Mouse (Mus musculus): ENCODE measurements around the gene Slc12a7. TPM values are rescaled to one million over a fixed set of nuclear protein-coding genes. Genes with fewer than 3 reads are reported as not detected.

Slc12a7 gene
- total RNA-seq, 4 experiments from 2014 or later = 3.5 to 5.1 (median 3.6) TPM

DNA sequence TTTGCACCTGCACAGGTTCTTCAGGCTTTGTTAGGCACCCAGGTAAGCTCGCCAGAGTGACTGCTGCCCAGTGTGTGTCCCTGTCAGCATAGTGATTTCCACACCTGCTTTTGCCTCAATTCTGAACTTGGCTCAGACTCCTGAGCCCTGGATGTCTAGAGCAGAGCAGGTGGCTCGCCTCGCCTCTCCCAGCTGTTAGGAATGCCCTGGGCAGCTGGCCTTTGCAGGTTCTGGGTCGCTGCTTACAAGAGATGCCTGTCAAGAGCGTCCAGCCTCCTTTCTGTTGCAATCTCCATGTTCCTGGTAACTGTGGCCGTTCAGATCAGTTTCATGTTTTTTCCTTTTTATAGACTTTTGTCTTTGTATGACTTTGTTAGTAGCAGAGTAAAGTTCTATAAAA is 83.4 kb downstream of the Slc12a7 start:
- no peak for DNase-seq (ENCODE audit: low spot score in 2 of 2)

DNA sequence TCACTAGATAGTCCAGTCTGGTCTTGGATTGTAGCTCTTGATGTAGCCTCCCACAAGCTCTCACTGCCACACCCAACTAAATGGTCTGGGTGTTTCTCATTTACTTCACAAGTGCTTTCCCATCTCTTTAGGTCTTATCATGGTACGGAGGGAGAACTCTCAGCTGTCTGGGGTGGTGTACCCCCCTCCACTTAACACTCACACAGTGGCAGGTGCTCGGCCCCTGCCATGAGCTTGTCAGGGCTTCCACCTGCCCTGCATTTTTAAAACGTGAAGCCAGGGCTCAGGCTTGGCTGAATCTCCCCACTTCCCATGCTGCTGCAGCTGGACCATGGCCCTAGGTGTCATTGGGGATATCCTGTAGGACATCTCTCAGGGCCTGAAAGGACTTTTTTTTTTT is 86.0 kb downstream of the Slc12a7 start:
- no peak for DNase-seq (ENCODE audit: low spot score in 2 of 2)

DNA sequence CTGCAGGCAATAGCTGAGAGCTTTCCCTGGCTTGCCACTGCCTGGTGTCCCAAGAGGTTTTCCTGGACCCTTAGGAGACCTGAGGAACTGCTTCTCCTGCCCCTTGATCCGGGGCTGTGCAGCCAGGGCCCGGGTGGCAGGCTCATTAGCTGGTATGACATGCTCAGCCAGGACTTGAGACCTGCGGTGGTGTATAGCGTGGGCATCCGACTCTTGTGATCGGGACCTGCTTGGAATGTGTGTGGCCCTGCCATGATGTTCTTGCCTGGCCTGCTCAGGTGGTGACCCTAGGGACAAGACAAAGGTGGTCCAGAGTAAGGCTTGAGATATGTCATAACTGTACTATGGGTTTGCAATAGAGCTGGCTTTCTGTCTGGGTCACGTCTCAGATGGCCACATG is 88.4 kb downstream of the Slc12a7 start:
- DNase-seq (ENCODE audit: low spot score in 2 of 2) = no peak

DNA sequence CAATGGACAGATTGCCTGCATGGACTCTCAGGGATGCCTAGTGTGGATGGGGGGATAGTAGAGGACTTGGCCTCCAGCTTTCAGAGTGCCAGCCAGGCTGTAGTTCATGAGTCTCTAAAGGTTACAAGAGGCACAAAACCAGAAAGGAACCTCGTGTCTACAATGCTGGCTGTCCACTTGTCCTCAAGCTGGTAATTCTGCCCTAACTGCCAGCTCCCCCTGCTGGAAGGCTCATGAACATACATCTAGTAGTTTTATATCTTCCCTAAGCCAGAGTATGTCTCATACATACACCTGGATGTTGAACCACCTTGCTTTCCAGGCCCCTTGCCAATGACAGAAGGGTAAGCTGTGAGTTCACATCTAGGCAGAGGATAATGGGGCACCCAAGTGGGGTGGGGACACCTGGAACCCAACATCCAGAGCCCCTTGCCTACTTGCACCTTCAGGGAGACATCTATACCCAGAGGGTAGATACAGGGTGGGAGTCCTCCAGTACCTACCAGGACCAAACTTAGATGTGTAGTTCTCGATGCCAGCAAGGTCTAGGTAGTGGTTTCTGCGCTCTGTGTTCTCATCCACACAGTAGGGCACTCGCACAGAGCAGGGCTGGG is 89.4 kb downstream of the Slc12a7 start:
- DNase-seq (ENCODE audit: low spot score in 2 of 2) = peak; percentile 7 to 20

DNA sequence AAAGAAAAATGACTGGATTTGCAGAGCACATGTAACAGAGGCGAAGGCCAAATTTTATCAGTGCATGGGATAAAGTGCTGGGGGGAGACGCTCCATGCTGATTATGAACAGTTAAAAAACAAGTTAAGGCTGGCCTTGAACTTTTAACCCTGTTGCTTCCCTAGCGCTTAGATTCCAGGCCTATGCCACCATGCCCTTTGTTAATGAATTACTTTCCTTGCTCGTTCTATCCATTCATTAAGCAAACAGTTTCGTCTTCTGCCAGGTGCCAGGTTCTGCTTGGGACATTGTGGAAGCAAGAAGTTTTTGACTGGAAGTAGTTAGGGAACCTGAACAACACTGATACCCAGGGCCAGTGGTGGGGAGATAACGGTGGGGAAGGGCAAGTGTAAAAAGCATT is 90.8 kb downstream of the Slc12a7 start:
- DNase-seq (ENCODE audit: low spot score in 2 of 2) = no peak

DNA sequence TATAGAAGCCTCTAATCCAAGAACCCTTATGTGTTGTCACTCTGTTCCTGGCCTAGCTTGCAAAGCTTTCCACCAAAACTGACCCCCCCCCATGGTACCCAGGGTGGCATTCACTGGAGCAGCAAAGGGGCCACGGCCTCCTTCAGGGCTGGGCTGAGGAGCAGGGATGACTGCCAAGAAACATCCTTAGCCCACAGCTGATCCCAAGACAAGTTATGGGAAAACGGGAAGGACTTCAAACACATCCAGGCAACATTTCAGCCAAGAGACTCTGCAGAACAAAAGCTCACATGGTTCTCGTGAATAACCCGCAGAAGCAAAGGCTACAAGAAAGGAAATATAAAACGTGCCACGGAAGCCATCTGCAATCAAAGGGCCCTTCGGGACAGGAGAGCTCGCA is 94.3 kb downstream of the Slc12a7 start:
- no peak for DNase-seq (ENCODE audit: low spot score in 2 of 2)

DNA sequence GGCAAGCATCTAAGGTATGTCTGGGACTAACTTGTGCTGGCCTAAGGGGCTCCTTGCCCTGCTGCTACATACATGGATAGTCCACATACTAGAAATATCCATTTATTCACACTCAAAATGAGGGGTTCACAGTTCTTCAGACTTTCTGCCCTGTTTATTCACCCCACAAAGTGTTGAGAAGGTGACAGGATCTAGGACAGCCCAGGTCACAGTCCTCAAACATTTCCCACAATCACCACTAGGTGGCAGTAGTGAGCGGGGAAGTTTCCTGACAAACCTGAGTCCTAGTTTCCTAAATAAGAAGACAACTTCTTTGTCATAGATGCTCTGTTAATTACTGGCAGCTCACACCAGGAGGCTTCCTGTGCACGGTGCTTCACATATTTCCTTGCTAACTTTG is 98.6 kb downstream of the Slc12a7 start:
- no peak for DNase-seq (ENCODE audit: low spot score in 2 of 2)

DNA sequence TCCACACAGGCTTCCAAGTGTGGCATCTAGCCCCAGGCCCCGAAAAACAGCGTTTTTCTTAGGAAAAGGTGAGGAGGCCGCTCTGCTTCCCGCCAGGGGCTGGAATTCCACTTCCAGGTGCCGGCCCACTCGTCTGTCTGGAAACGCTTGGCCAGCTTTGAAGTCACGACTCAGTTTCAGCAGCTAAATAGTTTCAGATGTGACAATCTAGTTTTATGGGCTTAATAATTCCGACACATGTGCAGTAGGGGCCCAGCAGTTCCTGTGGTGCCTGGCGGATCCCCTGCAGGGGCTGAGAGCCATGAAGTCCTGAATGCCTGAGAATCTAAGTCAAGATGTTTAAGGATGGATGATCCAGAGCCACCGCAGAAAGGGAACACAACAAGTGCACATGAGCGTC is 100.9 kb downstream of the Slc12a7 start:
- DNase-seq (ENCODE audit: low spot score in 2 of 2) = no peak

DNA sequence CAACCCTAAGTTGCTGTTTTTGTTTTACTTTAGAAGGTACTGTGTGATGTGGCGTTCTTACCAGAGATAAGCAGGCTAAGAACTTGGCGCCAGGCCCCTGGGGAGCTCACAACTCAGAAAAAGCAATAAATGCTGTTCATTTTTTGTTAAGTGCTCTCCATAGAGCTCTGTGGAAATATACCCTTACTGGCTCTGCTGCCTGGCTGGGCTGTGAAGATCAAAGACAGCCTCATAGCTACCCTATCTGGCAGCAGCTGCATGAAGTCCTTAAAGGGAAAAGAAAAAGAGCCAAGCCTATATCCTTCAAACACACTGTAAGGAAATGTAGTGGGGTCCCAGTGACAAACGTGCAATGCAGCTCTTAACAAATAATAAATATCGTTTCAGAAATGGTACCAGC is 102.9 kb downstream of the Slc12a7 start:
- no peak for DNase-seq (ENCODE audit: low spot score in 2 of 2)

DNA sequence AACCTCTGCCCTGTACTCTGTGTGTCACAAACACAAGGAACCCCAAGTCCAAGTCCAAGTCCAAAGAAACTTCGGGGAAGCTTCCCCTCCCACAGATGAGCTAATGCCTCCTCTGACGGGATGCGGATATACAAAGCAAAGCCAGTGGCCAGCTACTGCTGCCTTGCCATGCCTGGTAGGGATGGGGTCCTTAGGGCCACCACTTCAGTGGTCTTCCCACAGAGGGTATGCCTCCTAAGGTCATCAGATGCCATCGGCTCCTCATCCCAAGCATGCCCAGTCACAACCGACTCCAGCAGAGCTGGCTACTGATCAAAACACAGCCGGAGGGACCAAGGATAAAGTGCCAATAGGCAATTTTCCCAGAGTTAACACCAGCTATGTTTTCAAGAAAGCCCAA is 103.6 kb downstream of the Slc12a7 start:
- DNase-seq (ENCODE audit: low spot score in 2 of 2) = no peak

DNA sequence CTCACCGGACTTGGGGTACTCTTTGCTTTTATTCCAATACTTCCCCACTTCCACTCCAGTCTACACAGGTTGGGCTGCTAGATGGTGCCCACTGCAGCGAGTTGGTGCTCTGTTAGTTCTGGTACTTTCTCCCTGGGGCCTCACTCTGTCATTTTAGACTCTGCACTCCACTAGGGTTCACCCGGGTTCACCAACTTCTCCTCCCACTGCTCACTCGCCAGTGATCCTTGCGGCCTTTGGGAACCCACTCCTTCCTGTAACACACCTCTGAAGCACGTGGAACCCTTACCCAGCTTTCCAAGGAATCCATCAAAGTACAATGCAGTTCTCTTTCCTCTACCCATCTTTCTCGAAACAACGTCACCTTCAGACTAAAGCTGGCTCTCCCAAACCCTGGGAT is 104.8 kb downstream of the Slc12a7 start:
- no peak for DNase-seq (ENCODE audit: low spot score in 2 of 2)

DNA sequence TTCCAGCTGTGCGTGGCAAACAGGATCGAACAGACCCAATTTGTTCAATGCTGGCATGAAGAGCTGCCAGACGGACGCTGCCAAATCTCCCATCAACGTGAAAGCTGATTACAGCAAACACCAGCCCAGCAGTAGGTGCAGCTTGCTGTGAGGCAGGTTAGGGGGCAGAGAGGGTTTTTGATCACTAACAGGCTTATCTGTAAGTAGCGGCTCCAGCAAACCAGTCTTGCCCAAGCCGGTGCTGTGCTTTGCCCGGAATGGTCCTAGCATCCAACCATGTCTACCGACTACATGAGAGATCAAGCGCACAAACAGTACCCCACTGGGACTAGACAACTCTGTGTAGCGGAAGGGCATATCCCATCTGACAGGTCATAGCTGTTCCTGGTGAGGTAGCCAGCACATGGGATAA is 106.2 kb downstream of the Slc12a7 start:
- no peak for DNase-seq (ENCODE audit: low spot score in 2 of 2)

DNA sequence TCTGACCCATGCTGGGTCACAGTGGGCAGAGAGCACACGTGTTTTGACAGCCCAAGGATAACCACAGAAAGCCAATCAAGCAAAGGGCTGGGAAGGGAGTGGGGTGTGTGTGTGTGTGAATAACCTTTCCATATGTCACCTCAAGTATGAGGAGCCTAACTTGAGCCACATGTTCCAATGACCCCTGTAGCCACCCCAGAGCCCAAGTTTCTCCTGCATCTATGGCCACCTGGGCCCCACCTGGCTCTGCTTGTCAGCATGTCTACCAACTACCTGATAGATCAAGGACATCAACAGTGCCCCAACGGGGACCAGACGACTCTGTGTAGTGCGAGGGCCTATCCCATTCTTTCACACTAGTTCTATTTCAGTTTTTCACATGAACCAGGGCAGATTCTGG is 106.8 kb downstream of the Slc12a7 start:
- no peak for DNase-seq (ENCODE audit: low spot score in 2 of 2)

DNA sequence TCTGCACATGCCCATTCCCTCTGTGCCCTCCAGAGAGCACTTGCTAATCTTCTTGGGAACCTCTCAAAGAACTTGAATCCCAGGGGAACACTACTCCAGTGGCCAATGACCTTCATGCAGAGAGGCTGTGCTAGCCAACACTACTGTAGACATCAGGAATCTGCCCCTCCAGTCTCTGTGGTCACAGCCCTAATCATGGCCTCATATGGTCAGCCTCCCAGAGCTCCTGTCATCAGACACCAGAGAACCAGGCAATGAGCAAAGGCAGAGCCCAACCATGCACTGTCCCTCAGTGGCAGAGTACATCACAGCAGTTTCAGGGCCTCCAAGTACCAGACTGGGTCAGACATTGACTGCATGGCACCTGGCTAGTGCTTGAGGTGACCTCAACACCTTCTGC is 109.8 kb downstream of the Slc12a7 start:
- no peak for DNase-seq (ENCODE audit: low spot score in 2 of 2)

DNA sequence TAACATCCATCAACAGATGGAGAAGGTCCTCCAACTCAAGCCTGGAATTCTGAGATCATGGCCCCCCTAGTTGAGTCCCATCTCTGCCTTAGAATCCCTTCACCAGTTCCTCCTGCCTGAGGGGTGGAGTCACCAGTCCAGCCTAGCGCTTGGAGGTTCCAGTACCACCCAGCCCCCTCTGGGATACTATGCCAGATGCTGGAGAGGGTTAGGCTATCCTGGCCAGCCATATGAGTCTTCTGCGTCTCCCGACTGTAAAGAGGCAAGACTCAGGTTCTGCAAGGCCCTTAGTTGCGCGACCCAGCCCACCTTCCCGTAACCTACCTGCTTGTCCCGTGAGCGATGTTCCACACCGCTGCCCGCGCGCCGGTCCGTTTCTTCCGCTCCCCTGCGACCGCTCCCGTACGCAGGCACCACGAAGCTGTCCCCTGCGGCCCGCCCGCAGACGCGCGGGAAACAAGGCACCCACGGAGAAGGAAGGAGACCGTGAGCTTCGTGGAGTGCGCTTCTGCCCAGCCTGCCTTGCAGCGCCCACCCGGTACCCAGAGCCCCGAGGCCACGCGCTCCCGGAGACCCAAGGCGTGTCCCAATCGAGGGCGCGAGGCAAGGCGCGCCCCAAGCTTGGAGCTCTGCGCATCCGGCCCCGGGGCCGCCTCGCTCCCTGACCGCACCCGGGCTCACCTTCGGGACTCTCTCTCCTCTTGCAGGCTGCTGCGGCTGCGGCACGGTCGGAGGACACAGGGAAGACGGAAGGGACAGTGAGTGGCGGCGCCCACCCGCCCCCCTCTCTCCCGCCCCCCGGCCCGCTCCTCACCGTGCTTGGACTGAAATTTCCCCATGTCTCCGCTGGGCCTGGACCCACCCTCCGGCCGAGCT is 113.9 kb downstream of the Slc12a7 start:
- DNase-seq (ENCODE audit: low spot score in 2 of 2) = no peak

DNA sequence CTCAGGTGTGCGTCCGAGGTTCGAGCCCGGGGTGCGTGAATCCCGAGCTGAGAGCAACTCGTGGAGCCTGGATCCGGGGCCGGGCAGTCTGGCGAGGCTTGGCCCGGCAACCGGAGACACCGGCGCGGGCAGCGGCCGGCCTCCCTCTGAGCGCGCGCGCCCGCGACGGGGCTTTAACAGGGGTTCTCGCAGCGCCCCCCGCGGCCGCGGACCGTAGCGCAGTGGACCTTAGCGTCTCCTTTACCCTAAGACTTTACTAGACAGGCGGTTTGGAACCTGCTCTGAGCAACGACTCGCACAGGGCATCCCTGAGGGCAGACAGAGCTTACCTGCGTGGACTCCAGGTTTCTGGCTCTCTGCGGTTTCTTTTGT is 114.6 kb downstream of the Slc12a7 start, which contains the start of gene Nkd2:
Gene Nkd2, minus strand, starts transcription at position 167 of the 372 bp plus-strand sequence.
- peak; percentile 71 to 75 for DNase-seq (ENCODE audit: low spot score in 2 of 2)

Other genes starting within 250 kb of the Slc12a7 start
- gene Slc6a3, start 196.3 kb upstream of the Slc12a7 start, total RNA-seq (2022) = not detected
- 10 to 100 TPM; 34.3 to 42.0 (median 37.0) TPM for gene Clptm1l, start 129.1 kb upstream of the Slc12a7 start, total RNA-seq (2022)
- under 1 TPM in 1 of 4 experiments, not detected in 3; 0.15 TPM for gene Tert, start 106.2 kb upstream of the Slc12a7 start, total RNA-seq (2022)
- under 1 TPM in 3 of 4 experiments, not detected in 1; 0.07 to 0.43 (median 0.12) TPM for gene Slc6a18, start 55.1 kb upstream of the Slc12a7 start, total RNA-seq (2022)
- not detected for gene Slc6a19, start 28.2 kb upstream of the Slc12a7 start, total RNA-seq (2022)
- 1 to 10 TPM in 3 of 4 experiments, under 1 TPM in 1; 0.97 to 1.7 (median 1.4) TPM for gene Nkd2, start 114.5 kb downstream of the Slc12a7 start, total RNA-seq (2022)
- gene Trip13, start 204.7 kb downstream of the Slc12a7 start, total RNA-seq (2022) = under 1 TPM in 1 of 4 experiments, not detected in 3; 0.16 TPM
- 1 to 10 TPM; 5.4 to 8.6 (median 8.1) TPM for gene Brd9, start 204.7 kb downstream of the Slc12a7 start, total RNA-seq (2022)
- gene Zdhhc11, start 230.8 kb downstream of the Slc12a7 start, total RNA-seq (2022) = not detected